Mouse (Mus musculus): ENCODE measurements at regions not wholly inside any gene's neighbourhood (a gene's known extent, or its start where the extent isn't known, plus 50 kb on each side); places are given as distances from the start of the nearest gene placed in this dataset.

GRCm38 (mm10) chr10:37397271-37397991 lies 258.7 kb upstream of the Marcks start:
- no peak for DNase-seq (ENCODE audit: extremely low read depth, insufficient read length, low spot score)

GRCm38 (mm10) chr10:37390011-37390410 lies 251.3 kb upstream of the Marcks start:
- DNase-seq (ENCODE audit: extremely low read depth, insufficient read length, low spot score): no peak

- DNase-seq (ENCODE audit: extremely low read depth, insufficient read length, low spot score): no peak
Measured at GRCm38 (mm10) chr10:37386216-37386615, 247.5 kb upstream of the Marcks start.

DNA sequence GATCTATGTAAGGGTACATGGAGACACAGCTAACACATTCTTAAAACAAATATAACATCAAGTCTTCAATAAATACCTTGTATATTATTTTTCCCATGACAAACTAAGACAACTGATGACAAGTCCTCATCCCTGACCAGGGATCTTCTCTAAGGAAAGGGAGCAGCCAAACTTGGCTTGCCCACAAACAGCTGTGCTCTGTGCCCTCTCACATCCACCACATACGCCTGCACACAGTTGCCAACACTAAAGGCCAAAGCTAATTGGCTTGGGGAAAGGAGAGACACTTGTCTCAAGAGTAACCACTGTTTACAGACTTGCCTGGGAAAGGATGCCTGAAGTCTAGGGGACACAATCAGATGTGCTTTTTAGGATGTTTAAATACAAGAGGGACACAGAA lies 241.3 kb upstream of the Marcks start:
- no peak for DNase-seq (ENCODE audit: extremely low read depth, insufficient read length, low spot score)

- DNase-seq (ENCODE audit: extremely low read depth, insufficient read length, low spot score): no peak
Measured at GRCm38 (mm10) chr10:37378002-37378702, 239.4 kb upstream of the Marcks start.

DNA sequence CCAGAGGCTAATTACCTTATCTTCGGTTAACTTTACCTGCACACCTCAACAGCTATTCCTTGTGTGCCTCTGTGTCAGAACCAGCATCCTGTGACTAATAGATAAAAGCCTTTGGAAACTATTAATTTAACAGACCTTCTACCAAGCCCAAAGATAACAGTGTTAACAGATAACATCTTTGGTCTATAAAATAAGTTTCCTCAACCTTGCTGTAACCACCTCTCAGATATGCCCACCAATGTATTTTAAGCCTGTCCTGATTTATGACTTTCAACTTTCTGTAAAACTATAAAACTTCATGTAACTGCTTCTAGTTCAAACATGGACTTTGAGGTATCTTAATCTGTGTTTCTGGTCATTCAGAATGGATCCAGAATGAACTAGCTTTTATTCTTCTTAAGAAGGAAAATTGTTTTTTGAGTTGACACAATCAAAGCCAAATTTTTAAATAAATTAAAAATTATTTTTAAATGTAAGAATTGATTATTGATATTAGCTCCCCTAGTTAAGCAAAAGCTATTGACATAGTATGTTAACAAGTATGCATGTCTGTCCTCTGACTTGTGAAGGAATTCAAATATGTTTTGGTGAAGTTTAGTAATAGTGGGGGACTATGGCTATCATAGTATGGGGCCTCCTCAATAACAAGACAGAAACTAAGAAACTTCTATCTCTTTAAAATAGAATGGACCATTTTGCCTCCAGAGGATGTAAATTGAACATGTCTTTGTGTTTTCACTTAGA lies 238.7 kb upstream of the Marcks start:
- no peak for DNase-seq (ENCODE audit: extremely low read depth, insufficient read length, low spot score)

DNA sequence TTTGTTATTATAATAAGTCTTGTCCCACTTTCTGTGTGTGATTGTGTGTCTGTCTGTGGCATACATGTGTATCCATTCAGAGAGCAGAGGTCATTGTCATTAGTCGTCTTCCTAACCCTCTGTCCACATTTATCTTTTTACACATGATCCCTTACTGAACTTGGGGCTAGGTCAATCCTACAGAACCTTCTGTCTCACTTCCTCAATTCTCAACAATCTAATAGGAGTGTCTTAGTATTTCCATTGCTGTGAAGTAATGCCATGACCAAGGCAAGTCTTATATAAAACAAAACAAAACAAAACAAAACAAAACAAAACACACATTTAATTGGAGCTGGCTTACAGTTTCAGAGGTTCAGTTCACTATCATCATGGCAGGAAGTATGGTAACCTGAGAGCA lies 237.5 kb upstream of the Marcks start:
- no peak for DNase-seq (ENCODE audit: extremely low read depth, insufficient read length, low spot score)

GRCm38 (mm10) chr10:37375648-37376047 lies 236.9 kb upstream of the Marcks start:
- no peak for DNase-seq (ENCODE audit: extremely low read depth, insufficient read length, low spot score)

- DNase-seq (ENCODE audit: extremely low read depth, insufficient read length, low spot score): no peak
Measured at GRCm38 (mm10) chr10:37368997-37369679, 230.4 kb upstream of the Marcks start.

DNA sequence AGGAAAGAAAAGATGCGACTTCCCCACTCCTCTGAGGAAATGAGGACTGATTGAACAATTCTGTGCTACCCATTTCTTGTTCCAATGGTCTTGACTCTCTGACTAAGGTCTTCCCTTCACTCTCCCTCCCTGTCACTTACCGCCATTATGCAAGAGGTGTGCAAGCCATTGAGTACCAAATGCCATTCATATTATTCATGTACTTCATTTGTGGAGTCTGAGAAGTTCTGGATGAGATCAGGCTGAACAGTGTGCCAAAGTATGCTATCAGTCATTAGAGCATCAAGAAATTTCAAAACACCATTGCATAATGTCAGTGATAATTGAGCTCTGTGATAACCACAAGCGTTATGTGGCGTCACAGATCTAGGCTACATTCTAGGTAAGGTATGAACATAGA lies 229.1 kb upstream of the Marcks start:
- DNase-seq (ENCODE audit: extremely low read depth, insufficient read length, low spot score): no peak

DNA sequence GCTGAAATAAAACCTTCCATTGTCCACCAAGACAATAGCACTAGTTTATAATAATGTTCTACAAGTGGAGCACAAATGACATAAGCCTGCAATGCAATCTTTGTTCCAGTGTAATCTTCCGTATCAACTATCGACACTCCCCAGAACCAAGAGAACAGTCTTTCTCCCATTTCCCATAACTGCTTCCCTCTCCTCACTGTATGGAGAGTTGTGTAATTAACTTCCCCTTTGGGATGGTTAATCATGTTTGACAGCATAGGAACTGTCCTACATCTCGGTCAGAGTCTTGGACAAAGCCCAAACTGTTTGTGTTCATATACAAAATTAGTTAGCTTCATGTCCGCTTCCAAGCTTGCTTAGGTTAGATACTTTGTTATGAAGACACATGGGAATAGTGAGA lies 225.8 kb upstream of the Marcks start:
- no peak for DNase-seq (ENCODE audit: extremely low read depth, insufficient read length, low spot score)

DNA sequence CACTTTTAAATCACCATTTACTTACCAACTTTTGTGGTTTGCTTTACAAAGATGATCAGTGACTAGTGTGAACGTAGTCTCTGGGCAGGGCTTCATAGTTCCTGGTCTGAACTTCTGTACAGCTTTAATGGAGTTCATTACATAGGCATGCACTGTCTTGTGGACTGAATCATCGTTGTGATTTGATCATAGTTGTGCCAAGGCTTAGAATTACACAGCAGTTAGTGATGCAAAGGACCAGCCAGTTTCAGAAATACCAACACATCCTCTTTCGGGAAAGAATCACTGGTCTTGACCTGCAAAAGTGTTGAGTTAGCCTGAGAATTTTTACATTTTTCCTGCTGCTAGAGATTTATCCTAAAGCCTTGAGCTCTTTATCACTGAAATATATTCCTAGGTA lies 222.3 kb upstream of the Marcks start:
- DNase-seq (ENCODE audit: extremely low read depth, insufficient read length, low spot score): no peak

DNA sequence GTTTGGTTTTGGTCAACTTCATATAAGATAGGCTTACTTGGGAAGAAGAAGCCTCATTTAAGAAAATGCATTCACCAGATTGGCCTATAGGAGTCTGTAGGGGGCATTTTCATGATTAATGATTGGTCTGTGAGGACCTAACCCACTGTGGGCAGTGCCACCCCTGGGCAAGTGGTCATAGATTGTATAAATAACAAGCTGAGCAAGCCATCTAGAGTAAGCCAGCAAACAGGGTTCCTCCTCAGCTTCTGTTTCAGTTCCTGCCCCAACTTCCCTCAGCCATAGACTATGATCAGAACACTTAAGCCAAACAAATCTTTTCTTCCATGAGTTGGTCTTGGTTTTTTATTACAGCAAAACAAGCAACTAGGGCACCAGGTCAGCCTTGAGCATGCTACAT lies 220.2 kb upstream of the Marcks start:
- no peak for DNase-seq (ENCODE audit: extremely low read depth, insufficient read length, low spot score)

GRCm38 (mm10) chr10:37358334-37358733 lies 219.6 kb upstream of the Marcks start:
- no peak for DNase-seq (ENCODE audit: extremely low read depth, insufficient read length, low spot score)

DNA sequence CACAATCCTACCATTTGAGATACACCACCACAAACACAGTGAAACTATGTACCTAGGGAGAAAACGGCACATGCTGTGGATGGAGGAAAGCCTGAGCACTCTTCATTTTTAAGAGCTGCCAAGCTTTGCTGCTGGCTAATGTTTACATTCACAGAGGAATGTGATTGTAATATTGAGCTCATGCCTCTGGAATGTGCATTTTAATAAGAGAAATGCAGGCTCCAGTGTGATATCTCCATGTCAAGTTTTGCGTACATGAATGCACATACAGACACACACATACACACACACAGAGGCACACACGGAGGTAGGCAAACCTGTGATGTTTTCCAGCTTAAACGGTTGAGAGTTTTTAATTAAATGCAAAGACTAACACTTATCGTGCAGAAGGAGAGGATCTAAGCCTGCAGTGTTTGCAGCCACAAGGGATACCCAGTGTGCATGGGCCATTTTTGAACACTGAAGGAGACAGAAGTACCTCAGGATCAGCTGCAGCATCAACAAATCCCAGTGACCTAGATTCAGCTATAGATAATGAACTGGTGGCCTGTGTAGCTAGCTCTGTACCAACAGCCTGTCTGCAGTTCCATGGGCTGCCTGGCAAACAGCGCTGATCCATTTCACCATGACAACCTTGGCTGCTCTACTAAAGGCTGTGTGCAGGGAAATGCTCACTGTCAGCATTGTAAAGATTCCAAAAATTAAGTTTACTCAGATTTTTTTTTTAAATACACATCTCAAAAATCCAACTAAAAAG lies 218.8 kb upstream of the Marcks start:
- no peak for DNase-seq (ENCODE audit: extremely low read depth, insufficient read length, low spot score)

- DNase-seq (ENCODE audit: extremely low read depth, insufficient read length, low spot score): no peak
Measured at GRCm38 (mm10) chr10:37349261-37349660, 210.5 kb upstream of the Marcks start.

GRCm38 (mm10) chr10:37348416-37348815 lies 209.7 kb upstream of the Marcks start:
- DNase-seq (ENCODE audit: extremely low read depth, insufficient read length, low spot score): no peak

GRCm38 (mm10) chr10:37347661-37348060 lies 208.9 kb upstream of the Marcks start:
- DNase-seq (ENCODE audit: extremely low read depth, insufficient read length, low spot score): no peak

- DNase-seq (ENCODE audit: extremely low read depth, insufficient read length, low spot score): no peak
Measured at GRCm38 (mm10) chr10:37342675-37343074, 204.0 kb upstream of the Marcks start.

DNA sequence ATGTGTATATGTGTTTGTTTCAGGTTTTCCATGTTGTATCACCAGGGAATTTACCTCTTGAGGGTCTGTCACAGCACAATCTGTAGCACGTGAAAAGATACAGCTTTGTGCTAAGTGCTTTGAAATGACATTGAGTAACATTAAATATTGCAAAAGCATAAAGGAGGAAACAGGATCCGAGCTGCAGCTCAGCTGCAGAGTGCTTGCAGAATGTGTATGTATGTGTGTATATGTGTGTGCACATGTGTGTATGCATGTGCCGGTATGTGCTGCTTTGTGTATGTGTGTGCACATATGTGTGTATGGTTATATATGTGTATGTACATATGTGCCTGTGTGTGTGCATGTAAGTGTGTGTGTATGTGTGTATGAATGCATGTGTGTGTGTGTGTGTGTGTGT lies 200.9 kb upstream of the Marcks start:
- no peak for DNase-seq (ENCODE audit: extremely low read depth, insufficient read length, low spot score)
